Mouse (Mus musculus) limb, embryonic 10.5 days (tissue): ENCODE measurements around the gene Bcl11b. TPM values are rescaled to one million over a fixed set of nuclear protein-coding genes. Genes with fewer than 3 reads are reported as not detected.
A peak's percentile ranks its signal among the peaks of the same experiment; 100 is the strongest.

Experiments used
- DNase-seq: peaks from one replicate; pipeline ENCODE4 v3.0.0-alpha.2; 2017; ENCODE audit warnings: low spot score
- H3K27ac ChIP-seq: fragments of 300-500 bp; sonication (generic); 2 replicates; pipeline ENCODE4 v1.5.1; 2016; ENCODE audit warnings: mild to moderate bottlenecking
- H3K27me3 ChIP-seq: fragments of 300-500 bp; sonication (generic); 2 replicates; pipeline ENCODE4 v1.6.1; 2016; ENCODE audit warnings: low read depth, mild to moderate bottlenecking; ENCODE audit not compliant: poor library complexity, severe bottlenecking
- H3K36me3 ChIP-seq: fragments of 300-500 bp; sonication (generic); 2 replicates; pipeline ENCODE4 v1.6.1; 2016; ENCODE audit warnings: mild to moderate bottlenecking, moderate library complexity
- H3K4me1 ChIP-seq: fragments of 300-500 bp; sonication (generic); 2 replicates; pipeline ENCODE4 v1.6.1; 2016
- H3K4me3 ChIP-seq: fragments of 300-500 bp; sonication (generic); 2 replicates; pipeline ENCODE4 v1.5.1; 2016; ENCODE audit warnings: mild to moderate bottlenecking, moderate library complexity
- H3K9me3 ChIP-seq: fragments of 300-500 bp; sonication (generic); replicated peaks from 2 replicates; pipeline ENCODE4 v1.6.1; 2016; ENCODE audit warnings: mild to moderate bottlenecking
- WGBS: fragments of 180-500 bp; shearing (Covaris S2); methylation state at CpG from one replicate; pipeline ENCODE4 v1.1.7; 2016; 5-methylcytosine and 5-hydroxymethylcytosine counted together
- polyA plus RNA-seq: library from polyadenylated mRNA; unstranded; fragments of >200 nt; fragmentation: Nextera tagmentation; extraction: Ambion mirVana; gene quantifications from 2 replicates; pipeline ENCODE4 v1.2.1, GENCODE M21; 2016

Bcl11b gene
- polyA plus RNA-seq: 5.4 and 7.8 TPM in 2 replicates

DNA sequence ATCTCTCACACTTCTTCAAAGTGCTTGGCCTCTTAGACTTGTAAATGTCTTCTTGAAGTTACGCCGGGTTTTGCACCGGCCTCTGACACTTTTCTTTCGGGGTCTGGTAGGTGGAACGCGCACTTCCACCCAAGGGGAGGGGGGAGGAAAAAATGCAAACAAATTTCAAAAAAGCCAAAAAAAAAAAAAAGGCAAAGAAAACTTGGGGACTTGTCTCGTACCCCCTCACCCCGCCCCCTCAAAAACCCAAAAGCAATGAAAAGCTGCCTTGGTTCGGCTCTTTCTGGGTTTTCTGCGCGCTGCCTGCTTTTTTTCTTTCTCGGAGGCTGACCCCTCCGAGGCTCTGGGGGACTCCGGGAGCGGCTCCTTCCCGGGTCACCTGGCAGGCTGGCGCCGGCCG is at the start of gene Bcl11b:
TSS of gene Bcl11b (minus strand) at position 120 of the 400 bp plus-strand sequence.
- DNase-seq: no peak

GRCm38 (mm10) chr12:108050996-108051395 is 47.6 kb upstream of the Bcl11b start:
- Histone ChIP-seq H3K27me3 (no peaks in the 10 kb centered on the region), H3K36me3 (no peaks in the 10 kb centered on the region), H3K9me3 (no peaks in the 10 kb centered on the region), H3K4me1 (peaks cover 14% of the 10 kb centered on the region; the same call in 1 of the 2 replicates), H3K4me3 (no peak overlapping the region), H3K27ac (no peak overlapping the region)
- DNase-seq: no peak
- WGBS: 66% methylated on average over 7 of the region's 7 CpGs

More for the DNA sequence above, at the start of gene Bcl11b:
- Histone ChIP-seq H3K4me1 (peaks cover 50% of the 10 kb centered on the region), H3K27ac (peak within 1 kb of the TSS; percentile 99), H3K27me3 (peaks cover 49% of the 10 kb centered on the region), H3K9me3 (no peaks in the 10 kb centered on the region), H3K4me3 (peak within 1 kb of the TSS; percentile 88), H3K36me3 (no peaks in the 10 kb centered on the region)
- WGBS: under 1% methylated on average over 19 of the region's 19 CpGs

GRCm38 (mm10) chr12:108049625-108050024 is 46.2 kb upstream of the Bcl11b start:
- no peaks in the 10 kb centered on the region for H3K27me3 ChIP-seq
- H3K36me3 ChIP-seq: no peaks in the 10 kb centered on the region
- 86% methylated on average over 13 of the region's 13 CpGs for WGBS
- H3K4me3 ChIP-seq: no peak overlapping the region
- DNase-seq: no peak
- H3K9me3 ChIP-seq: no peaks in the 10 kb centered on the region
- H3K4me1 ChIP-seq: peaks cover 13% of the 10 kb centered on the region; the same call in 1 of the 2 replicates
- H3K27ac ChIP-seq: no peak overlapping the region

- Histone ChIP-seq H3K9me3 (no peaks in the 10 kb centered on the region), H3K36me3 (no peaks in the 10 kb centered on the region), H3K4me3 (no peak overlapping the region), H3K27me3 (0 out of 2 replicates have a peak, but pooled peaks cover 13% of the 10 kb centered on the region), H3K4me1 (peaks cover 10% of the 10 kb centered on the region; the same call in 1 of the 2 replicates), H3K27ac (no peak overlapping the region)
- WGBS: 65% methylated on average over 3 of the region's 3 CpGs
- DNase-seq: no peak
Measured at GRCm38 (mm10) chr12:108042239-108042571, 38.8 kb upstream of the Bcl11b start.

DNA sequence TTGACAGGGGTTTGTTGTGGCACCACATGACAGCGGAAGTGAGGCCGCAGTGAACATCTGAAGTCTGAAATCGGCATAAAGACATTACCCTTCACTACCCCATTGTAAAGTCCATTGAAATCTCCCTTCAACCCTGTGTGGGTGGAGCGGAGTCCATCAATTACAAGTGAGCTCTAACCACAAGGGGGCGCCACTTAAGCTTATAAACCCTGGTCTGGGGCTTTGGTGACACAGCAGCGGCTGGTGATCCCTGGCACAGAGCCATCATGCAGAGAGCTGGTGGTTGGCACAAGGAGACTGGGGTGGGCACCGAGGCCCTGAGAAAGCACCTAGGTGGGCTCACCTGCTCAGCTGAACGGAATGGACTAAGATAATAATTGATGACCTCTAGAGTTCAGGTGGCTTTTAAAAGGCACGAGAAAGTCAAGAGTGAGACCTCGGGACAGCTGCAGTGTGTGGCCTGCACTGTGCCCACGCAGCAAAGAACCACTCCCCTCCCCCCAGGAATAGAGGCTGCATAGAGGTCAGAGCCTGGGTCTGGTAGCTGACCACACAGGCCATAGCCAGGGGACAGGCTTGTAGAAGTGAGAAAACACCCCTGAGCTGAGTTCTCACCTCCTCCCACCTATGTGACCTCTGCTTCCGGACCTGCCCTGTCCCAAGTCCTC is 38.3 kb upstream of the Bcl11b start:
- H3K9me3 ChIP-seq: no peaks in the 10 kb centered on the region
- peaks cover 10% of the 10 kb centered on the region; the same call in 1 of the 2 replicates for H3K4me1 ChIP-seq
- no peak overlapping the region for H3K27ac ChIP-seq
- 43% methylated on average over 12 of the region's 12 CpGs for WGBS
- DNase-seq: peak; percentile 89
- no peak overlapping the region for H3K4me3 ChIP-seq
- H3K36me3 ChIP-seq: no peaks in the 10 kb centered on the region
- H3K27me3 ChIP-seq: 0 out of 2 replicates have a peak, but pooled peaks cover 13% of the 10 kb centered on the region

- Histone ChIP-seq H3K27me3 (0 out of 2 replicates have a peak, but pooled peaks cover 13% of the 10 kb centered on the region), H3K4me3 (no peak overlapping the region), H3K9me3 (no peaks in the 10 kb centered on the region), H3K4me1 (peaks cover 27% of the 10 kb centered on the region), H3K27ac (no peak overlapping the region), H3K36me3 (no peaks in the 10 kb centered on the region)
- DNase-seq: no peak
- 76% methylated on average over 6 of the region's 6 CpGs for WGBS
Measured at GRCm38 (mm10) chr12:108037446-108037845, 34.0 kb upstream of the Bcl11b start.

DNA sequence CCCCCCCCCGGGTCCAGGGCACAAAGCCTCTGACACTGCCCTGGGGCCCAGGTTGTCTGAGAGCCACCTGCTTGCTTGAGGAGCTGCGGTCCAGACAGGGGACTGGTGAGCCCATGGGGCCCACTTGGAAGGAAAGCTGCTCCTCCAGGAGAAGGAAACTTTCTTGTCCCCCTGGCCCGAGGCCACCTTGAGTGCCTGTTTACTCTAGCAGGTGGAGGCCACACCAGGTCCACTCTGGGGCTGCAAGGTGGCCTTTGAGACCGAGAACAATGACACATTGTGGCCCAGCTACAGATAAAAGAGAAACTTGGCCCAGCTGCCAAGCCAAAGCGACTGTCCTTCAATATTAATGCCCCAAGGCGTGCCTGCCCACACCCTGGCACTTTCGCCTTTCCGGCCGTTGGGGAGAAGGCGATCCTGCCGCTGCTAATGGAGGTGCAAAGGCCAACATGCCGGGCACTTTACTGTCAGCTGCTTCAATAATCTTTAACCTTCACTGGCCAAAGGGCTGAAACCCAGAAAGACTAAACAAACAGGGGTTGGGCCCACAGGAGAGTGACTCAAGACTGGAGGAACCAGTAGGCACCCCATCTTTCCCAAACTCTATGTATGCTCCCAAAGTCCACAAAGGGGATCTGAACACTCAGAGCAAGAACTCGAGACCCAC is 32.1 kb upstream of the Bcl11b start:
- WGBS: 85% methylated on average over 13 of the region's 13 CpGs
- Histone ChIP-seq H3K4me3 (no peak overlapping the region), H3K36me3 (no peaks in the 10 kb centered on the region), H3K9me3 (no peaks in the 10 kb centered on the region), H3K27me3 (0 out of 2 replicates have a peak, but pooled peaks cover 13% of the 10 kb centered on the region), H3K27ac (peak overlapping the region; percentile 61; the same call in 1 of the 2 replicates), H3K4me1 (peaks cover 17% of the 10 kb centered on the region)
- DNase-seq: no peak

GRCm38 (mm10) chr12:108022835-108023615 is 19.6 kb upstream of the Bcl11b start:
- Histone ChIP-seq H3K36me3 (no peaks in the 10 kb centered on the region), H3K27ac (no peak overlapping the region), H3K4me3 (no peak overlapping the region), H3K4me1 (no peaks in the 10 kb centered on the region), H3K27me3 (no peaks in the 10 kb centered on the region), H3K9me3 (no peaks in the 10 kb centered on the region)
- 83% methylated on average over 15 of the region's 15 CpGs for WGBS
- no peak for DNase-seq

GRCm38 (mm10) chr12:108012003-108012402 is 8.6 kb upstream of the Bcl11b start:
- no peak overlapping the region for H3K27ac ChIP-seq
- H3K36me3 ChIP-seq: no peaks in the 10 kb centered on the region
- WGBS: 79% methylated on average over 12 of the region's 12 CpGs
- H3K4me1 ChIP-seq: peaks cover 20% of the 10 kb centered on the region
- no peak overlapping the region for H3K4me3 ChIP-seq
- H3K9me3 ChIP-seq: no peaks in the 10 kb centered on the region
- no peak for DNase-seq
- H3K27me3 ChIP-seq: peaks cover 20% of the 10 kb centered on the region

DNA sequence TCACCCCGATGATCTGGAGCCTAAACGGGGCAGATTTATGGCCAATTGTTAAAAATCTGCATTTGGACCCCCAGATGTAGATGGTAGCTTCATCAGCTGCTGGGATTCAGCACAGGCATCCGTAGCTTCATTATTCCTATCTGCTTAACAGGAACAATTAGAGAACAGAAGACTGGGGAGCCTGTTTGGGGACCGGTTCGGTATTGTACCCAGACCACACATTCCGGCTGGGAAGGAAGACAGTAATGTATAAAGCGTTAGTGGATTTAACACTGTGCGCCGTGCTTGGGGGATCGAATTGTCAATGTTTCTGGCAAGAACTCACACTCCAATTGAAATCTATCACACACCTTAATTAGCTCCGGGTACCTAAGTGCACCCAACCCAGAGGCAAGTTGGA is 6.9 kb upstream of the Bcl11b start:
- WGBS: 70% methylated on average over 11 of the region's 11 CpGs
- no peak for DNase-seq
- Histone ChIP-seq H3K4me3 (no peak overlapping the region), H3K9me3 (no peaks in the 10 kb centered on the region), H3K36me3 (no peaks in the 10 kb centered on the region), H3K27me3 (peaks cover 26% of the 10 kb centered on the region), H3K4me1 (peaks cover 33% of the 10 kb centered on the region), H3K27ac (no peak overlapping the region)

GRCm38 (mm10) chr12:108009156-108009555 is 5.8 kb upstream of the Bcl11b start:
- 39% methylated on average over 4 of the region's 4 CpGs for WGBS
- no peak for DNase-seq
- no peak overlapping the region for H3K4me3 ChIP-seq
- H3K27ac ChIP-seq: no peak overlapping the region
- H3K4me1 ChIP-seq: peaks cover 45% of the 10 kb centered on the region
- H3K27me3 ChIP-seq: peaks cover 33% of the 10 kb centered on the region
- H3K36me3 ChIP-seq: no peaks in the 10 kb centered on the region
- no peaks in the 10 kb centered on the region for H3K9me3 ChIP-seq

GRCm38 (mm10) chr12:108005816-108006626 is 2.6 kb upstream of the Bcl11b start:
- WGBS: under 1% methylated on average over 56 of the region's 56 CpGs
- no peaks in the 10 kb centered on the region for H3K36me3 ChIP-seq
- peaks cover 34% of the 10 kb centered on the region for H3K27me3 ChIP-seq
- peak overlapping the region; percentile 88 for H3K4me3 ChIP-seq
- H3K9me3 ChIP-seq: no peaks in the 10 kb centered on the region
- H3K4me1 ChIP-seq: peaks cover 51% of the 10 kb centered on the region
- peak; percentile 87 for DNase-seq
- H3K27ac ChIP-seq: peak overlapping the region; percentile 99
